Mouse (Mus musculus) brain, embryonic 14.5 days (tissue): ENCODE measurements around the gene Clcn2.

Experiments used
- CTCF ChIP-seq: fragments of 200-500 bp; IDR thresholded peaks from 2 replicates; pipeline ENCODE4 v1.5.1; 2012; ENCODE audit warnings: inconsistent platforms, mild to moderate bottlenecking, moderate library complexity, borderline replicate concordance; ENCODE audit not compliant: insufficient read depth, insufficient read length; ENCODE audit errors: extremely low read depth
- POLR2A ChIP-seq: fragments of 200-500 bp; IDR thresholded peaks from 2 replicates; pipeline ENCODE4 v1.6.1; 2012; ENCODE audit warnings: mild to moderate bottlenecking, inconsistent platforms, borderline replicate concordance; ENCODE audit not compliant: poor library complexity, insufficient read depth, insufficient read length, severe bottlenecking; ENCODE audit errors: extremely low read depth

DNA sequence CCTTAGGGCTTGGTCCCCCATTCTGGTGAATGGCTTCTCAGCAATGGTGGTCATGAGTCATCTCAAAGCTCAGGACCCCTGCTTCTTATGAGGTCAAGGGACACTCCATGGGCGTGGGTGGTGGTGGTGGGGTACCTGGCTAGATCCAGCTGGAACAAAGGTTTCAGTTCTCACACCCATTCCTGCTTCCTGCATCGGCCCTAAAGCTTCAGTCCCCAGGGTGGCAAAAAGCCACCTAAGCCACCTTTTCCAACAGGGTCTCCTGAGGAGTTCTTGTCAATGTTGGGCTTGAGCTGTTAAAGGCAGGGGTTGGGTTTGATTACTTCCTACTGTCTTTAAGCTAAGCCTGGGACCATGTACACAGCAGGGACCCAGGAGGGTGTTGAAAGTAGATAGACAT lies 2.4 kb downstream of the Clcn2 start:
- TF ChIP-seq POLR2A: no peak
- TF ChIP-seq CTCF: no peak
